Mouse (Mus musculus) kidney, adult 8-10 months (tissue): Measurements from ENCODE around the gene Kirrel.

Experiments used
- DNase-seq, 2 experiments: peaks; one replicate each; pipeline ENCODE4 v3.0.0; 2022

Gene Kirrel

DNA sequence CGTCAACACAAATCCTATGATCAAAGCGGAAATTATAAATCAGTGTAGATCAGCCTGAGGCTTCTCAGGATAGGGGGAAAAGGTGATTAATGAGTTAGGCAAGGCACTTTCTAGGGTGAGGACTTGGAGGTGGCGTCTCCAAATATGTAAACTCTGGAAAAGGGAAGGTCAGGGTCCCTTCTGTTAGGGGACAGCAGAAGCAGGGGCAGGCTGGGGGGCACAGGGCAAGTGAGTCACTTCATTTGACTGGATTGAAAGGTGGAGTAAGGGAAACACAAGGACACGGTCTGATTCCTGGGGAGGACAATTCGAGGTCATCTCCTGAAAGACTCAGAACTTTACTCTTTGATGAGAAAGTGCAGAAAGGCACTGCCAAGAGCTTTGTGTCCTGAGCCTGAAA is 97.6 kb downstream of the Kirrel start:
- DNase-seq = no peak

GRCm38 (mm10) chr3:87076161-87076560 is 98.4 kb downstream of the Kirrel start:
- no peak for DNase-seq

DNA sequence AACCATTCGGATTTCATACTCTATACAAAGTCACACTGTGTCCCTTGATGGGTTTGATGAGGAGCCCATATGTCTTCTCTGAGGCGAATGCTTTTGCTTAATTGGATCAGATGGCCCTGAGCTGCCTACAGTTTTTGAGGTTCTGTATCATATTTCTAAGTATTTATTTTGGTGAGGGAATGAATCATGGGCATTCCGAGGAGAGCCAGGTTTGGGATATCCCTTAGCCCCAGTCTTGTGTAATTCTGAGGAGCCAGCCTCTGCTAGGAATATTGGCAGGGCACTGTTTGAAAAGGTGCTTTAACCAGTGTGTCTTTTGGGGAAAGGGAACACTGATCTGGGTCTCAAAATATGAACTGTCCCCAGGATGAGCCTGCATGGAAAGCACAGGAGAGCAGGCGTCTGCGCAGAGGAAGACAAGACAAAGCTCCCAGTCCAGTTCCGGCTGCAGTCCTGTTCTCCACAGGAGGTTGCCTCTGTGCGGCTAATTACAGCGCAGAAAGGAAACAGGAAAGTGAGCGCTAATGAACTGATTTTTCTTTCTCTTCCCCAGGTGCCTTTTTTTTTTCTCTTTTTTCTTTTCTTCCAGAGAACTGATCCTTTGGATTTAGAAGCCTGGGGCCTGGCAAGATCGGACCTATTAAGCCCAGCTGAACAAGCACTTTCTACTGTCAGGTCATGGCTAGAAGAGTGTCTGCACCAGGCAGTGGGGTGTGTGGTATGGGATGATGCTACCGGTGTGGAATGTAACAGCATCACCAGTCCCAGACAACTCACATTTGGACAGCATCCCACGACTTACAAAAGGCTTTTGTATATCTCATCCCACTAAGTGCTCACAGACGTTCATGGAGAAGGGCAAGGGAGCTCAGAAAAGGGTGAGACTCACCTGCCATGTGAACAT is 101.7 kb downstream of the Kirrel start:
- no peak for DNase-seq

- DNase-seq = no peak
Observed at GRCm38 (mm10) chr3:87072191-87072590, 102.4 kb downstream of the Kirrel start.

DNA sequence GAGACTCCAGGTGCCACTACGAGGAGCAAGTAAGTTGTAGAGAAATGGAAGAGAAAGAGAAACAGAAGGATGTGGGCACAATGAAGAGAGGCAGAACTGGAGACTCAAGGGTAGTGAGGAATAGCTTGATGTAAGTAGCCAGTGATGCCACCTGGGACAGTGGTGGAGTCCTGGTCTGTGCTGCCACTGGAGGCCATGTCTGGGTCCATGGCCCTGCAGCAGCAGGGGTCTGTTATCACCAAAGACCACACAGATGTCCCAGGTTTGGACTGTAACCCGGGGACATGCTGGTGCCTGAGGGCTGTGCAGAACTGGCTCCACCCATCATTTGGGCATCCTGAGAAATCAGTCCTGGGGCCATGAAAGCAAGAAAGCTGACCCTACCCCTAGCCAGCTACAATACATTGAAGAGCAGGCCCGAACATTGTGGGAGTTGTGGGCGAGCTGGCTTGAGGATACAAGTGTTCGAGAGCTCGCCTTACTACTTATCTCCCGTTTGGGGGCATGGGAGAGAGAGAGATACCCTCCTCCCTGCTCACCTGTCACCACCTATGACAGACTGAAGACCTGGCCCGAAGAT is 107.1 kb downstream of the Kirrel start:
- no peak for DNase-seq

DNA sequence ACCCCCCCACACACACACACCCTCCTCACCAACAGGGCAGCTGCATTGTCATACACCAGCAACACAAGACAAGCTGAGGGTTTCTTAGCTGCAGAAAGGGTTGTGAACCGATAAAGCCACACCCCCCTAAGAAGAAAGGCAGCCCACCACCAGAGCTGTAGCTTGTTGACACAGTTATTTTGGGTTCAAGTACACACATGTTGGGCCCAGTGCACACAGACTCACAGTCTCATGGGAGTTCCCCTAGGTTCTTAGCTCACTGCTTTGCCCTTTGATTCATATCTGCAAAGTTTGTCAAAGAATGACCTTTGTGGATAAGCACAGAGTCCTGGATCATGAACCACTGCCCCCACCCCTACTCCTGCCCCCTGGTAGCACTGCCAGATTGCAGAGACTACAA is 120.6 kb downstream of the Kirrel start:
- DNase-seq = no peak

DNA sequence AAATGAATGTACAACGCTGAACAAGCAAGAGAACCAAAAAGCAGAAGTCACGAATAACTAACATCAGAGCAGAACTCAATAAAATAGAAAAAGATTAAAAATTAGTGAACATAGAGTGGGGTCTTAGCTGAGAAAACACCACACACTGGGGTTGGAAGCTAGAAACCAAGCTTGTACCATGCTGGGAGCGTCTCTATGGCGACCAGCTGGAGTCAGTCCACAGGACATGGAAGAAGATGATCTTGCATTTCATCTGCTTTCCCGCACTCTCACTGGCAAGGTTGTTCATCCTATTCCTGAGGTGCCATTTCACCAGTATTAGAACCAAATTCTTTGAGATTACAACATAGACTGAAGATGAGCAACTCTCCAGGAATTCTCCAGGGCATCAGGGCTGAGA is 126.7 kb downstream of the Kirrel start:
- no peak for DNase-seq

DNA sequence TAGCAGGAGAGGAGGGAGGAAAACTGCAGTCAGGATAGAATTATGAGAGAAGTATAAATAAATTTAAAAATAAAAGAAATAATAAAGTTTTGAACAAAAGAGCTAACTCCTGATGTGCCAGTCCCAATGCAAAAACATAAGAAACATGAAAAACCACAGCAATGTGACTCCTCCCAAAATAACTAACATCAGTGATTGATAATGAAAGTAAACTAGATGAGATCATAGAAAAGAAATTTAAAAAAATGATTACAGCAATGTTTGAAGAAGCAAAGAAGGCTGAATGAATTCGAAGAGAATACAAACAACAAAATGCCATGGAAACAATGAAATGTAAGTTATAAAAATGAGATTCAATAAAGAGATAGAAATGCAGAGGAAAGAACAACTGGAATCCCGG is 132.8 kb downstream of the Kirrel start:
- DNase-seq = no peak

GRCm38 (mm10) chr3:87038500-87038899 is 136.0 kb downstream of the Kirrel start:
- DNase-seq = no peak

GRCm38 (mm10) chr3:87034061-87034460 is 140.5 kb downstream of the Kirrel start:
- DNase-seq = no peak

DNA sequence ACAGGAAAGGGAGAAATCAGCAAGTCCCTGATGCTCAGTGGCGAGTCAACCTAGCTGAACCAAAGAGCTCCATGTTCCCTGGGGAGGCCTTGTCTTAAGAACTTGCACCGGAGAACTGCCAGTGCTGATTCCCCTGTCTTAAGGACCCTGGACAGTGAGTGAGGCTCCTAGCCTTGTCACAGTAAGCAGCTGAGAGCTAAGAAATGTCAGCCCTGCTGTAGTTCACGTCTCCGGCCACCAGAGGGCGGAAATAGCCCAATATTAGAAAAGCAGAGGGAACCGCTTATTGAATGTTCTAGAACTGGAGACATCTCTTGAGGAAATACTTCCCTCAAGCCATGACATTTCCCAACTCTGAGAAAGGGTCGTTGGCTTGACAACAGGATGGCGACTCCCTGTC is 141.2 kb downstream of the Kirrel start:
- DNase-seq = peak; percentile 17 to 71

DNA sequence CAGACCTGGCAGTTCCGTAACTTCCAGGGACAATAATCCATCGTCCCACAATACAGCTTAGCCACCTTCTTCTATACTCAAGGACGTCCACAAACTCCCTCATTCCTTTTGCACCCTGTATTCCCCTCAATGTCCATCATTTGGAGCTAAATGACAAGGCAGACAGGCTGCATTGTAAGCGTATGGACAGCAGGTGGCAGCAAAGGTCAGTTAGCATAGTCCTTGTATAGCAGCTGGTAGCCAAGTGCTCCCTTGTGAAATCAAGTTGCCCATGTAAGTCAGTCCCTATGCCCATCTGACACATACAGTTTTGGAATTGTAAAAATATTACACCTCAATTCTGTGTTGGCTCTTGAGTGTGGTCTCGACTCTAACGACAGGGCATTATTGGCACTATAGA is 143.7 kb downstream of the Kirrel start:
- DNase-seq = peak; percentile 22 to 63
